Mouse (Mus musculus) urinary bladder, adult 2 months (tissue): Measurements from ENCODE around the gene Ska3. TPM values are rescaled to one million over a fixed set of nuclear protein-coding genes. Genes with fewer than 3 reads are reported as not detected.

Source experiments
- DNase-seq: peaks from one replicate; pipeline ENCODE4 v3.0.0; 2022; ENCODE audit warnings: low spot score
- polyA plus RNA-seq: library from polyadenylated mRNA; depleted of rRNA; stranded (reverse); fragments of >200 nt; gene quantifications from 2 replicates; pipeline ENCODE4 v1.2.3, GENCODE M21; 2012; rRNA removed

The Ska3 gene
- polyA plus RNA-seq, 1 experiment, result 0.50 TPM

DNA sequence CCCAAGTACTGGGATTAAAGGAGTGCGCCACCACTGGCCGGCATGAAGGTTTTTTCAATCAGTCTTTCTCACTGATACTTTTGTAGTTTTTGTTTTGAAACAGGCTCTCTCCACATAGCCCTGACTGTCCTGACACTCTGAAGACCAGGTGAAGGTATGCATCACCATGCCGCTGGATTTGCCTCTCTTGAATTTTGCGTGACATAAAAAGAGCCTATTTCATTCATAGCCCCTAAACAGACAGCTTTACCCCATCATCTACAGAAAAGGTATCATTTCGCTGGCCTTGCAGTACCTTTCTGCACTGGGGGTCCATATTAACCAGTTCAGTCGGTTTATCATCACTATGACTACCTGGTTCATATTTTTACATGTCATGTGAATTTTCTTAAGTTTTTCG lies 28.4 kb downstream of the Ska3 start:
- no peak for DNase-seq

DNA sequence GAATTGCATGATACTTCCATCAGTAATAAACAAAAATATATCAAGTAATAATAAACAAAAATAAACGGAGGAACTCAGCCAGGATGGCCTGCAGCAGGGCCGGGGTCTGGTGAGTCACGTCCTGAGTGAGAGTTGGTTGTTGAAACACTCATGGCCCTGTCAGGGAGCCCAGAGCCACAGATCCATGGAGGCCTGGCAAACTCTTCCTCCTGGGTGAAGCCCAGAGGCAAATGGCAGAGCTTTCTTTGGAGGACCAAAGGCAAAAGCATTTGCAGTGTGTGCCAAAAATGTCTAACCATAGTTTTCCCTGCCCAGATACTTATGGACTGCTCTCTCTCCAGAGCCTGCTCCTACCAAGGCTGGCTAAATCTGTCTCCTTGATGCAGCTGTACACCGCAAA lies 34.8 kb downstream of the Ska3 start:
- DNase-seq, result no peak

DNA sequence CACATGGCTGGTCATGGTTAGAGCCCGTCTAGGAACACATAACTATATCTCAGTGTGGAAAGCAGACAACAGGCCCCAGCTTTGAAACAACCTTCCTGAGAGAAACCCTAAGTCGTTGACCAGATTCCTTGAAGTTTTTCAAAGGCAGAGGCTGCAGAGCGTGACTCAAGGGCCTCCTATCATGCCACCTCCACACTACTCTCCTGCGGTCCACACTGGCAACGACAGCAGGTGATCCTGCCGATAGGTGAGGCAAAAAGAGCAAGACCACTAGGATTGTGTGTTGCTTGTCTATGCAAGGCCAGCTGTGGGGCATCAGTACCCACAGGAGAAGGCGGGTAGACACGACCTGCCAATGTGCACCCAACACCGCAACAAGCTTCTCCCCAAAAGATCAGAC lies 36.2 kb downstream of the Ska3 start:
- no peak for DNase-seq

DNA sequence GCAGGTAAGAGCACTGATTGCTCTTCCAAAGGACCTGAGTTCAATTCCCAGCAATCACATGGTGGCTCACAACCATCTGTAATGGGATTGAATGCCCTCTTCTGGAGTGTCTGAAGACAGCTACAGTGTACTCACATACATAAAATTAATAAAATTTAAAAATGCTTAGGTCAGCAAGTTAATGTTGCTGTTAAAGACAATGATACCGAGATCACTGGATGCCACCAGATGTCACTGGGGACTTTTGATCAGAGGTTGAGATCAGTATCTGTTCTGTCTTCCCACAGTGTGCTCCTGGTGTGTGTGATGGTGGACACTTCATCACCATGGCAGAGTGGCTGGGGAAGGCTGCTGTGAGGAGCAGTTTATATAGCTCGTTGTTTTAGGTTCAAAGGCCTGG lies 36.7 kb downstream of the Ska3 start:
- no peak for DNase-seq

DNA sequence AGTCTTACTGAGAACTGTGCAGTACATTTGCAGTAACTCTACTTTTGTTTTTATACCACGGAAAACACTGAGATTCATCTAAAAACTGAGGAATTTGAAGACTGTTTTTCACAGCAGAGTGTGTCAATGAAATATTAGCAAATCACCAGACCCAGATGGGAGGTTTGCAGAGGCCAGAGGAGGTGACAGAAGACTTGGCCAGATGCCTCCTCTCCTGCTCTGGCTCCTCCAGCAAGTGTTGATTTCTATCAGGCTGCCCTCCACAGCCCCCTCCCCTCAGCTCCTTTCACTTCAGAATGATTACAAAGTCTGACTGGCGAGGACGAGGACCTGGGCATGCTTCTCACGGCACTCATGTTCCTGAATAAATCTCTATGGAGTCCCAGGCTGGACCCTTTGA lies 38.6 kb downstream of the Ska3 start:
- no peak for DNase-seq

DNA sequence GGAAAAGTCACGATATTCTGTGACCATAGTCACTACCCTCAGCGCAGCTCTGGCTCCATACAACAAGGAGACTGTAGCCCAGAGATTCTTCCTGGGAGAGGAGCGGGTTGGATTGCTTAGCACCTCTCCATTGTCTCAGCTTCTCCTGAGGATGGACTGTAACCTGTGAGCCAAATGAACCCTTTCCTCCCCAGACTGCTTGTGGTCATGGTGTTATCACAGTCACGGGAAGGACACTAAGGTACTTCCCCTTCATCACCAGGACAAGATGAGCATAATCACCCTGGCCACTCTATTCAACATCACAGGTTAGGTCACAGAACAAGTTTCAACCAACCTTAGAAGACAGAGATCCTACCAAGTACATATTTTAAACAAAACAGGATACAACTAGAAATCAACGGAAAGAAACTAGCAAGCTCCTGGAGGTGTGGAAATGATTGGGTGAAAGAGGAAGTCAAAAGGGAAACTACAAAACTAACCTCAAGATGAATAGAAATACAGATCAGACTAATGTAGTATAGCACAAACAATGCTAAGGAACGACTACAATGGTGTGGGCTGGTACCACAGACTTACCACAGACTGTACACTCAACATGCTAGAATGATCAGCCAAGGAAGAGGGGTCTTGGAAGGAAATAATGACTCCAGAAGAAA lies 53.7 kb downstream of the Ska3 start:
- no peak for DNase-seq

DNA sequence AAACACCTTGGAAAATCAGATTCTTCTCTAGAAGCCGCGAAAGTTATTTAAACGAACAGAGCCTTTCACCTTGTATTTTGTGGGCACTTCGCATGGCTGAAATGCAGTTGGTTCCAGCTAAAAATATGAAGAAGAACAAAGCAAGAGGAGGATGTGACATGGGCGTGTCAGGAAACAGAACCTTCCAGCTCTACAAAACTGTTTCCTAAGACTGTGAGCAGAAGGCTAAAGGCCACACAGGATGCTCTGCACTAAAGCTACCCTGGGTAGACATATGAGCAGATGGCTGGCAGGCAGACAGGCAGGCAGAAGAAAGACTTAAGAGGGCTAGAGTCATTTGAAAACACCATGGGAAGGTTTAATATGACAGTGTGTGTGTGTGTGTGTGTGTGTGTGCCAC lies 56.9 kb downstream of the Ska3 start:
- no peak for DNase-seq

DNA sequence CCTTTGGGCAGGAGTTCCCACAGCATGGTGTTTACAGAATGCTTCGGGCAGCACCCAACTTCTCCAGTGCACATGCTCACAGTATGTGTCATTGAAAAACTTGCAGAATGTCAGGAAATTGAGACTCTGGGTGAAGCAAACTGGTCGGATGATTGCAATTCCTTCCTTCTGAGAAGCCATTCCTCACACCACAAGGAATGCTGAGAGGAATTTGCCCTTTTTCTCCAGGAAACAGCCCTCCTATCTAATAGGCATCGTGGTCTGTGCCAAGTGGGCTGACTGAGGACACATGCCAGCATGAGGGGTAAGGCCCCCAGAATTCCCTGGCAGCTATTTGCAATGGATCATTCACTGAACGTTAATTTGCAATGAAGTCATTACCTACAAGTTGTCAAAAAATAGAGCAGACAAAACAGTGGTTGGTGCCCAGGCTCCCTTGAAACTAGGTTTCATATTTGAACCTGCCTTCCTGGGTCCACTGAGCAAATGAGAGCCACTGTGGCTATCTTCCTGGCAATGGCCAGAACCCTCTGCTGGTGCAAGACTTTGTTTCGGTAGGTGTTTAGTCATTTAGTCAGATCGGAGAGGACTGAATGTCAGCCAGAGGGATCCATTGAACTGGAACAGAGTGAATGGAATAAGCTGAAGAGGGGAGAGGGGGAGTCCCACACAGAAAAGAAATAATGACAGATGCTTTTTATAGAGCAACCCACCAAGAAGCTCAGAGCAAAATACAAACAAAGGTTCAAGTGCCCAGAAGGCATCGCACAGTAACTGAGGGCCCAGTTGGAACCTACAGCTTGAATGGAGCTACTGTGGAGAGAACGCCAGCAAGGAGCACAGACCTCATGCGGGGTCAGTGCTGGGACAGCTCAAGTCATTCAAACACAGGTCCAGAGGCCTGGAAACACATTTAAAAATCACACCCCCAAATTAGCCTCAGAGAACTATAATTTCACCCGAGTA lies 65.3 kb downstream of the Ska3 start:
- no peak for DNase-seq

DNA sequence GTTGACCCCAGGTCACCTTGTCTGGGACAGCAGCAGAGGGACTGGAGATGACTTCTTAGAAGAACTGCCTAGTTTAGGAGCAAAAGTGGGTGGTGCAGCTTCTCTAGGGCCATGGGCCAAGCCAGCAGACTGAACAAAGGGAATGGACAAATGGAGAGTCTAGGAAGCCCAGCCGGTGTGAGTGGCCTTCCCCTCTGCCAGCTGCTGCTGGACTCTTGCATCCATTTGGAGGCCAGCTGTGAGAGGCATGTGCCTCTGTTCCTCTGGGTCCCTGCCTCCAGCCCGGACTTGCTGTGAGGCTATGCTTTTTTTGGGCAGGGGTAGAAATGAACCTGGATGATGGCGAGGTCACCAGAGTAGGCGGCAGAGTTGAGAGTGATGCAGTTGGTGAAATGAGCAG lies 67.7 kb downstream of the Ska3 start, which contains the start of gene Lats2:
Lats2 (minus strand) TSS at position 152 of the 400 bp plus-strand sequence.
- no peak for DNase-seq

Other genes with a start within 250 kb of the Ska3 start
- gene Xpo4, start 160.8 kb downstream of the Ska3 start, polyA plus RNA-seq, result 7.6 and 8.8 TPM in 2 replicates
- gene Gm49361, start 80.1 kb downstream of the Ska3 start, polyA plus RNA-seq, result not detected in 2 replicates
- gene Lats2, start 67.8 kb downstream of the Ska3 start, polyA plus RNA-seq, result 35.2 and 35.9 TPM in 2 replicates
- gene Sap18, start 28.0 kb downstream of the Ska3 start, polyA plus RNA-seq, result 38.9 and 49.8 TPM in 2 replicates
- 63.2 and 78.3 TPM in 2 replicates for gene Mrpl57, start within 50 bp of the Ska3 start, polyA plus RNA-seq
- gene Zdhhc20, start 64.1 kb upstream of the Ska3 start, polyA plus RNA-seq, result 29.8 and 31.0 TPM in 2 replicates
- gene Micu2, start 173.1 kb upstream of the Ska3 start, polyA plus RNA-seq, result 35.2 and 43.4 TPM in 2 replicates
- 6.2 and 8.7 TPM in 2 replicates for gene Fgf9, start 244.4 kb upstream of the Ska3 start, polyA plus RNA-seq